Mouse (Mus musculus) monocyte, adult 5-6 weeks (primary cell): ENCODE data around the gene Ddx58. TPM values are rescaled to one million over a fixed set of nuclear protein-coding genes. Genes with fewer than 3 reads are reported as not detected.

ENCODE experiments used
- ATAC-seq: fragments of 153-309, 156-312 bp; replicated peaks from 2 replicates; pipeline ENCODE4 v1.8.0; 2017; ENCODE audit warnings: mild to moderate bottlenecking; ENCODE audit not compliant: low TSS enrichment, insufficient number of reproducible peaks, severe bottlenecking, poor library complexity, low FRiP score
- total RNA-seq: library from RNA; stranded (forward); fragments of 200-1000, 200-491, 200-594 nt; gene quantifications from 3 replicates; pipeline ENCODE4 v1.2.3, GENCODE M21; 2017

The Ddx58 gene
- total RNA-seq, 1 experiment from 2014 or later = 50.8 TPM

GRCm38 (mm10) chr4:40195336-40195735, 44.3 kb downstream of the Ddx58 start:
- ATAC-seq = no peak

GRCm38 (mm10) chr4:40193461-40193860, 46.2 kb downstream of the Ddx58 start:
- no peak for ATAC-seq

DNA sequence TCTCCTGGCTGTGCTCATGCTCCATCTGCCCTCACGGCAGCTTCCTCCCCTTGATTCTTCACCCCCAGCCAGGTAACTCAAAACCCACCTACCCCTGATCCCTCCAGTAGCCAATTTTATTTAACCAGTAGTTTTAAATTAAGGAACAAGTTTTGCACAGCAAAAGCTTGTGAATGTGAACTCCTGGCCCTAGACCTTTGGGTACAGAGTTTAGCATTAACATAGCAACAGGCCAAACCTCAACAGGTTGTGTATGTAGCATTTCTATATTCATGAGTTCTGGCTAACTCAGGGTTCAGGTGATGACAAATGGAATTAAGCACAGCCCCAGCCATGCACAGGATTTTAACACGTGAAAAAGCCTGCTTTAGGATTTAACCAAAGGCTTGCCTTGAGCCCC, 47.4 kb downstream of the Ddx58 start:
- no peak for ATAC-seq

- no peak for ATAC-seq
These were observed 51.7 kb downstream of the Ddx58 start for GRCm38 (mm10) chr4:40187956-40188355.

DNA sequence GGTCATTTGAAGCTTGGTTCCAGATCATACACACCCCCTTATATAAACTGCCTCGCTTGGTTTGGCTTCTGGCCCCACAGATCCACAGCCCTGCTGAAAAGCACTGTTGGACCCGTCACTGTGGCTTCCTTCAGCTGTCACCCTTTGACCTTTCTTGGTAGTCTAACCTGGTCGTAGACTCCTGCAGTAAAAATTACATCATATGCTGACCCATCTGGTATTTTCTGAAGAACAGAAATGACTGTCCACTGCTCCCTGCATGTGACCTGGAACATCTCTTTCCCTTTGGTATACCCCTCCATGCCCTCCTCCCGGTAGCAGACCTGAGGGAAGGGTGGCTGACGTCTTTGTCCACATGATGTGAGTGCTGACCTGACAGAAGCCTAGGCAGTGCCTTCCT, 55.2 kb downstream of the Ddx58 start:
- no peak for ATAC-seq

- no peak for ATAC-seq
These were observed 55.8 kb downstream of the Ddx58 start for GRCm38 (mm10) chr4:40183781-40184180.

DNA sequence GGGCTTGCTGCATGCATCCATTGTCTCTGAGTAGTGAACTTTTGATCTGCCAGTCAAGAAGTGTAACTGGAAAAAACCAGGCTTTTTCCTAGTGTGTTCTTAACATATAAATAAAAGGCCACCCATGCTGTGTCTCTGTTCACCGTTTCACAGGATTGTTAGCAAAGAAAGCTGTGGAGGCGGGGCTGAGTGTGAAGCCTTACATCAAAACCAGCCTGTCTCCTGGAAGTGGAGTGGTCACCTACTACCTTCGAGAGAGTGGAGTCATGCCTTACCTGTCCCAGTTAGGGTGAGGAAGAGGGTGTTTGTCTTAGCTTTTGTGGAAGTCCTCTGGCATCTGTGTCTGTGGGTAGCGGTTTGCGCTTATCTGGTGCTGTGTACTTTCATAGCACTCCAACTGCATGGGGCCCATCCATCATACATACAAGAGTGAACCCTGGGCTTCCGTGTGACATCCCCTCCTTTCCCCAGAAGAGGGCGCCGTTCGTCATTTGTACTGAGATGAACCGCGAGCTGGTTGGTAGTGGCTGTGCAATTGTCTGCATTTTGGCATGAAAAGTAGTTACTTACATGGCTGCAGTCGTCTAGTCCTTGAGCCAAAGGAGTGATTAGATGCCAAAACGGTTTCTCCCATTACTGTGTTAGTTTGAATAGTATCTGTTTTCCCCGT, 56.8 kb downstream of the Ddx58 start:
- peak; percentile 72 for ATAC-seq

DNA sequence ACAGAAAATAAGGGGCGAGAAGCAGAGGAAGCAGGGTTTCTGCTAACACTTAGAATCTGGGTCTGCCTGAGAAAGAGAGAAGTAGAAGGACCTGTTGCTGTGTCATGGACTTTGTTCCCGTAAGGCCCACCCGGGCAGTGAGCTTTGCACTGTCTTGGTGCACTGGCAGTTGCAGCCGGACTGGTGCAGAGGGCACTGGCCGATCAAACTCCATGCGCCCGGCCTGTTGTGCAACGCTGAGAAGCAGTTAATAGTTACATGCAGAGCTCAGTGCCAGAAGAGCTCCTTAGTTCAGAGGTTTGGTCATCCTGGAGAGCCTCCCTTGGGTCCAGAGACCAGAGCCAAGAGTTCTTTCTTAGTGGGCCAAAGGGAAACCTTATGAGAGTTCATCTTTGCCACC, 57.9 kb downstream of the Ddx58 start:
- no peak for ATAC-seq

GRCm38 (mm10) chr4:40180046-40180445, 59.6 kb downstream of the Ddx58 start:
- ATAC-seq = no peak

- no peak for ATAC-seq
These were observed 61.0 kb downstream of the Ddx58 start for GRCm38 (mm10) chr4:40178584-40178983.

- ATAC-seq = no peak
These were observed 65.3 kb downstream of the Ddx58 start for GRCm38 (mm10) chr4:40174321-40174720.

DNA sequence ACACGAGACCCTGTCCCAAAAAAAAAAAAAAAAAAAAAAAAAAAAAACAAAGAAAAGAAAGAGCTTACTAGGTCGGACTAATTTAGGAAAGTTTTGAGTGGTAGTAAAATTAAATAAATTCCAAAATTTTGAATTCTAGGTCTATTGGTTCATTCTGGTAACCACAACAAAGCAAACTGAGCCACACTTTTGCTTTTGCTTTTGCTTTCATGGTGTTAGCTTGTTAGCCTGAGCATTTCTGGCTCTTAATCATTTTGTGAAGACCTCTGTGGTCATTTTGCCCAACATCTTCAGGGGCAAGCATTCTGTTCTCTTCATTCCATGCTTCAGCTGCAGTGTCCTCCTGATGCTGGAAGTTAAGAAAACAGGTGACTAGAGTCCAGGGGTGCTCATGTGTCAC, 67.3 kb downstream of the Ddx58 start:
- ATAC-seq = no peak

DNA sequence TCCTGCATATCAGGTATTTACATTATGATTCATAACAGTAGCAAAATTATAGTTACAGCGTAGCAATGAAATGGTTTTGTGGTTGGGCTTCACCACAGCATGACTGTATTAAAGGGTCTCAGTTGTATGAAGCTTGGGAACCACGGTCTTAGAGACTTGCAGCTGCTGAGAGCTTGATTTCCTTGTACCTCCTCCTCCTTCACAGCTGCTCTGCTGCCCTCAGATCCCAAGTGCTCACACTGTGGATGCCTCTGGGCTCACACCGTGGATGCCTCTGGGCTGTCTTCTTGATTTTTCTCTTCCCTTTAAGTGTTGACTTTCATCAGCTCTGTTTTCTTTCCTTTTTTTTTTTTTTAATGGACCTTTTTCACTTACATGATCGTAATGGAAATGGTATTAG, 68.2 kb downstream of the Ddx58 start:
- ATAC-seq = no peak

- no peak for ATAC-seq
These were observed 76.0 kb downstream of the Ddx58 start for GRCm38 (mm10) chr4:40163646-40164045.

DNA sequence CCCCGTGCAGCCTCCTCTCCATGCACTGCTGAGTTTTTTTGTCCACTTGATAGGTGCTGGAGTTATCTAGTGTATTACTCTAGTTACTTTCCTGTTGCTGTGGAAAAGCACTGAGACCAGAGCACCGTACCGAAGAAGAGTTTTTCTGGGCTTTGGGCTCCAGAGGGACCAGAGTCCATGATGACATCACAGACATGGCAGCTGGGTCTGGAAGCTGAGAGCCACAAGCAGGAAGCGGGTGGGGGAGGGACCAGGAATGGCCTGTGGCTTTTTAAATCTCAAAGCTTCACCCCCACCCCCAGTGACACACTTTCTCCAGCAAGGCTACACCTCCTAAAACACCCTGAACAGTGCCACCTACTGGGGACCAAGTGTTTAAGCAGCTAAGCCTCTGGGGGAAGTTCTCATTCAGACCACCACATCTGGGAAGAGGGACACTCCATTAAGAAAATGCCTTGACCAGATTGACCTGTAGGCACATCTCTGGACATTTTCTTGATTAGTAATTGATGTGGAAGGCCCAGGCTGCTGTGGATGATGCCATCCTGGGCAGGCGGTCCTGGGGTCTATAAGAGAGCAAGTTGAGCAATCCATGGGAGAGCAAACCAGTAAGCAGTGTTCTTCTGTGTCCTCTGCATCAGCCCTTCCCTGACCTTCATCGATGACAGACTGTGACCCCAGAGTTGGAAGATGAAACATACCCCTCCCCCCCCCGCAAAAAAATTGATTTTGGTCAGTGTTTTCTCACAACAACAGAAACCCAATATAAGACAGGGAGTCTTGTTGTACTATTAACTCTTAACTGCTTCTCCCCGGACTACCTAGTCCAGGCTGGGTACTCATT, 78.8 kb downstream of the Ddx58 start:
- ATAC-seq = no peak

DNA sequence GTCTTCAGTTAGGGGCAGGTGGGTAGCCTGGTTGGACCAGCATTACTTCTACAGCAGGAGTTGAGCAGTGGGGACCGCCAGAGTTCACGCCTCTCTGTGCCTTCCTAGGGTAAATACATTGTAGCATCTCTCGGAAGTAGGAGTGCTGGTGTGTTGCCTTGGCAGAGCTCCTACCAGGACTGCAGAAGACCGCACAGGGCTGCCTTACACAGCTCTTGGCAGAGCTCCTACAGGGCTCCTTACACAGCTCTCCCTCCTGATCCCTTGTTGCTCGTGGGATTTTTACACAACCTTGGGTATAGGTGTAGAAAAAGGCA, 81.4 kb downstream of the Ddx58 start:
- no peak for ATAC-seq

DNA sequence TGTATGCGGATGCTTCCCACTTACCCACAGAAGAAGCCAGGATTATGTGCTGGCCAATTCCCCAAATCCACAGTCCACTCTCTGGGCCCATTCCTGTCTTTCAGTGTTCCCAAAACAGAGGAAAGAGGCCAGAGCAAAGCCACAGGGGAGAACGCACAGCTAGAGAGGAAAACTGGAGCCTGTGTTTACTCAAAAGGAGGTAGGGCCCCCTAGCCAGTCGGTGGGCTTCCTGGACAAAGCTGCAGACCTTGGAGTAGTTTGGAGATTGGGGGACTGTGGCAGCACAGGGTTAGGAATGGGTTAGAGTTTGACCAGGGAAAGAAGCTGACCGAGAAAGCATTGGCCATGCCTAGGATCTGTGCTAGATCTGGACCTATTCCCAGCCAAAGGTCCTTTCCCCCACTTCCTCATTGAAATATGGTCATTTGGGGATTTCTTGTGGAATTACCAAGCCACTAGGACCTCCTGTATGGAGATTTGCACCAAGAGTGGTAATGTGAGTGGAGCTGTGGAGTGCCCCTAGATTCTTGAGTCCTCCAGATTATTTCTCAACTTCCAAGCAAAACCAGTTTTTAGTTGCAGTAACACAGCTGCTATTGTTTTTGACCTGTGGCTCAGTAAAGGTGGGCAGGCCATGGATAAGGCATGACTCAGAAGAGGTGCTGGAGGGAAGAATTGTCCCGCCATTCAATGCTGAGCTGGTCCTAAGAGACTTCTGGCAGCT, 82.0 kb downstream of the Ddx58 start:
- ATAC-seq = no peak

GRCm38 (mm10) chr4:40156582-40157499, 82.8 kb downstream of the Ddx58 start:
- no peak for ATAC-seq

- no peak for ATAC-seq
These were observed 83.5 kb downstream of the Ddx58 start for GRCm38 (mm10) chr4:40156153-40156552.
